Mouse (Mus musculus) midbrain, embryonic 13.5 days (tissue): ENCODE measurements around the gene Syne2. TPM values are rescaled to one million over a fixed set of nuclear protein-coding genes. Genes with fewer than 3 reads are reported as not detected.

ENCODE experiments used
- ATAC-seq: fragments of 200-750 bp; cut with Nextera tagmentation; 2 replicates; pipeline ENCODE4 v1.8.0; 2017; ENCODE audit warnings: mild to moderate bottlenecking, moderate TSS enrichment, moderate library complexity
- H3K27ac ChIP-seq: fragments of 300-500 bp; sonication (generic); 2 replicates; pipeline ENCODE4 v1.5.1; 2015; ENCODE audit warnings: inconsistent platforms, mild to moderate bottlenecking, moderate library complexity
- H3K27me3 ChIP-seq: fragments of 300-500 bp; sonication (generic); 2 replicates; pipeline ENCODE4 v1.6.1; 2015; ENCODE audit warnings: mild to moderate bottlenecking, inconsistent platforms
- H3K36me3 ChIP-seq: fragments of 300-500 bp; sonication (generic); 2 replicates; pipeline ENCODE4 v1.6.1; 2015; ENCODE audit warnings: mild to moderate bottlenecking, inconsistent platforms
- H3K4me1 ChIP-seq: fragments of 300-500 bp; sonication (generic); replicated peaks from 2 replicates; pipeline ENCODE4 v1.6.1; 2015; ENCODE audit warnings: inconsistent platforms
- H3K4me2 ChIP-seq: fragments of 300-500 bp; sonication (generic); replicated peaks from 2 replicates; pipeline ENCODE4 v1.6.1; 2015; ENCODE audit warnings: moderate library complexity, mild to moderate bottlenecking, inconsistent platforms
- H3K4me3 ChIP-seq: fragments of 300-500 bp; sonication (generic); replicated peaks from 2 replicates; pipeline ENCODE4 v1.5.1; 2015; ENCODE audit warnings: mild to moderate bottlenecking, inconsistent platforms
- H3K9ac ChIP-seq: fragments of 300-500 bp; sonication (generic); replicated peaks from 2 replicates; pipeline ENCODE4 v1.6.1; 2015; ENCODE audit warnings: mild to moderate bottlenecking, inconsistent platforms
- H3K9me3 ChIP-seq: fragments of 300-500 bp; sonication (generic); 2 replicates; pipeline ENCODE4 v1.6.1; 2016; ENCODE audit warnings: mild to moderate bottlenecking, inconsistent platforms
- WGBS: fragments of 180-500 bp; shearing (Covaris S2); methylation state at CpG from one replicate; pipeline ENCODE4 v1.1.7; 2015; 5-methylcytosine and 5-hydroxymethylcytosine counted together
- polyA plus RNA-seq: library from polyadenylated mRNA; unstranded; fragments of >200 nt; fragmentation: Nextera tagmentation; extraction: Ambion mirVana; gene quantifications from 2 replicates; pipeline ENCODE4 v1.2.1, GENCODE M21; 2015

Syne2 gene
- polyA plus RNA-seq, 1 experiment from 2014 or later: 84.4 TPM

DNA sequence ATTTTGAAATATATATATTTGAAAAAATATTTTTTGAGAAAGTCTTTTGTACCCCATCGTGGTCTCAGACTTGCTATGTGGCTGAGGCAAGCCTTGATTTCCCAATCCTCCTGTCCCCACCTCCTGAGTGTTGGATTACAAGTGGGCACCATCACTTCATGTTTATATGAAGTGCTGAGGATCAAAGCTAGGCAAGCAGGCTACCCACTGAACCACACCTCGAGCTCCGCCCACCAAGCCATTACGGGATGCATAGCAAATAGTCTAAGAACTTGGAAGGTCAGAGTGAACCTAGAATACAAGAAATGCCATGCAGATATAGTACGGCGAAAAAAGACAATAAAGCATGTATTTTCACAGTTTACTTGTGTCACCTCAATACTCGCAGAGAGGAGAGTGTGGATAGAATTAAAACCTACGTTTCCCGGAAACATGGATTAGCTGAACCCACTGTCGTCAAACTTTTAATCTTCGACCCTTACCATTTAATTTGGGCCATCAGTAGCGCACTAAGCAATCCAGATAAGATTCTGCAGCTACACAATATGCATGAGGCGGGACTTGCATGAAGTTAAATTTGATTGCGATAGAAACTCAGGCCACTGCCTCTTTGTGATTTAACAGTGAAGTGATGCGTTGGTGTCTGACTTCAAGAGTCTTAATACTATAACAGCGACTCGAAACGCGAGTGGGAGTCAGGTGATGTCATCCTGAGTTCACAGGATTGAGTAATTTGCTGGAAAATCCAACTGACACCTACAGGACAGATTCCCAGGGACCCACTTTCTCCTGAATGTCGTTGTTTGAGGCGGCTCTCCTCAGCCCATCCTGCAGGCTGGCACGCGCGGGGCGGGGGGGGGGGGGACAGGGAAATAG, 715 bp upstream of the Syne2 start:
- Histone ChIP-seq H3K4me2 (peak overlapping the region; percentile 79), H3K4me1 (peaks cover 36% of the 10 kb centered on the region), H3K27me3 (no peaks in the 10 kb centered on the region), H3K27ac (no peak overlapping the region), H3K9ac (peak overlapping the region; percentile 91), H3K9me3 (no peaks in the 10 kb centered on the region), H3K4me3 (peak overlapping the region; percentile 94), H3K36me3 (no peaks in the 10 kb centered on the region)
- ATAC-seq: no peak; the same call in 1 of the 2 replicates
- WGBS: 13% methylated on average over 24 of the region's 25 CpGs

DNA sequence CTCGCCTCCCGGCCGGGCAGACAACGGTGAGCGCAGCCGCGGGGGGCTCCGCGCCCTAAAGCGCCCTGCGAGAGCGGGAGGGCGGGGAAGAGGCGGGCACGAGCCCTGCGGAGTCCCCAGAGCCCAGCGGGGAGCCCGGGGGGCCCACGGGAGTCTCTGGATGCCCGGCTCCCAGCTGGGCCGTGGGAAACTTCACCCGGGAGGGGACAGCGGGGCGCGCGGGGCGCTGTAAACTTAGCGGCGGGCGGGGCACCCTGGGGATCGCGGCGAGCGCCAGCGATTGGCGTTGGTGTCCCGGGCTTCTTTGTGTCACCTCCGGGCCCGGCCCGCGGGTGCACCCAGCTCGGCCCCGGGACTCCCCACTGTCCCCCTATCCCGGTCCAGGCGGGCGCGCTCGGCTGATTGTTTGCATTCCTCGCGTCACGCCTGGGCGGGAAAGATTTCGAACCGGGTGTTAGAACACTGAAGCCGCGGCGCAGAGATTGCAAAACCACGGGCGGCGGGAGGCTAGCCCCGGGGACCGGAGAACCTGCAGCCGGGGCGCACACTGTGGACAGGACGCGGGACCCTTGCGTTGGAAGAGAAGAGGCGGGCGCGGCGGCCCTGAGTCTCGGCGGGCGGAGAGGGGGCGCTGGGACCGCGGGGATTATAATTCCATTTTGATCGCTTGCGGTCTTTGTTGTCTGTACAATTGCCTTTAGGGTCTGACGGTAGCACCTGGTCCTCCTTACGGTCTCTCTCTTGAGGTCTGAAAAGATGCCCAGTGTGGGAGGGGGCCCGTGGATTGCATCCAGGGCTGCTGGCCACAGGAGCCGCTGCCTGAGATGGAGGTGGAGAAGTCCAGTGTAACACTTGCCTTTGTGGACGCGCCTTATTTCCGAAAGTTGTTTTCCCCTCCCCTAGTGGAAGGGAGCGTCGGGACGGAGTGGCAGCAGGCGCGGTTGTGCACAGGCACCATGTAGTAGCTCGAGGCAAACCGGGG, 810 bp downstream of the Syne2 start:
- peak overlapping the region; percentile 91 for H3K9ac ChIP-seq
- H3K9me3 ChIP-seq: no peaks in the 10 kb centered on the region
- peak overlapping the region; percentile 94 for H3K4me3 ChIP-seq
- H3K36me3 ChIP-seq: no peaks in the 10 kb centered on the region
- H3K4me2 ChIP-seq: peak overlapping the region; percentile 79
- peaks cover 38% of the 10 kb centered on the region for H3K4me1 ChIP-seq
- H3K27me3 ChIP-seq: no peaks in the 10 kb centered on the region
- ATAC-seq: peak; percentile 84
- H3K27ac ChIP-seq: peak overlapping the region; percentile 86
- under 1% methylated on average over 93 of the region's 93 CpGs for WGBS

DNA sequence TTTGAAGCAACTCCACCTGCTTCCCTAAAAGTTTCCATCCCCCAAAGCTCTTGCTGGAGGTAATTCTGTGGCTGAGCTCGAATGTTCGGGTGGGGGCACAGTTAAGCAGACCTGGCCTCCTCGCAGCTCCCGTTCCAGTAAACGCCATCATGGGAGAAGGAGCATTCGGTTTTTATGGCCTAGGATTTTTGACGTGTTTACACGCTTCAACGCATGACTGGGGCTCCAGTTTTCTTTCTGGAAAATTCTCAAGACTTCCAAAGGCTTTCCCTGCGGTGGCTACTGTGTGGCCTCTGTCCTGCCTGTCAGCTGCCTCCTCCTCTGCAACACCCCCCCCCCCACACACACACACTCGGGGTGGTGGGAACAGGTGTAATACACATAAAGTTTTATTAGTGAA, 1.5 kb downstream of the Syne2 start:
- H3K9ac ChIP-seq: peak overlapping the region; percentile 91
- peak overlapping the region; percentile 94 for H3K4me3 ChIP-seq
- no peaks in the 10 kb centered on the region for H3K36me3 ChIP-seq
- 12% methylated on average over 11 of the region's 11 CpGs for WGBS
- no peaks in the 10 kb centered on the region for H3K9me3 ChIP-seq
- ATAC-seq: no peak
- no peak overlapping the region for H3K27ac ChIP-seq
- H3K27me3 ChIP-seq: no peaks in the 10 kb centered on the region
- H3K4me1 ChIP-seq: peaks cover 38% of the 10 kb centered on the region
- H3K4me2 ChIP-seq: peak overlapping the region; percentile 79

DNA sequence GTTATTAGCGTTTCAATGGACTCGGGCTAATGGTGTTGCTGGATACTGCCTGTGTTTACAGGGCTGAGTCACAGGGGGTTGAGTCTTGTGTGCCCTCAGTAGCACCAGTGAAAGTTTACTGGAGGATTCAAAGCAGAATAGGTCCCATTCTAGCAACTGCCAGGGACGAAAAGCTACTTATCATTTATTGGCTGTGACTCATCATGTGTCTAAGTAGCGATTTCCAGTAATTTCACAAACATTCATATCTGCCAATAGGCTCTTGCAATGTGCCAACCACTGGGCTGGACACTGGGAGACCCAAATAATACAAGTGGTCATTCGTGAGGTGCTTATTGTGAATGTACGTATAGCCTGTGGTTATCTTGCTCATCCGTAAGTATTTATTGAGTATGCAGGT, 2.3 kb downstream of the Syne2 start:
- peaks cover 38% of the 10 kb centered on the region for H3K4me1 ChIP-seq
- no peaks in the 10 kb centered on the region for H3K9me3 ChIP-seq
- H3K4me2 ChIP-seq: no peak overlapping the region; the same call in 1 of the 2 replicates
- H3K4me3 ChIP-seq: no peak overlapping the region
- WGBS: 76% methylated on average over 7 of the region's 7 CpGs
- H3K36me3 ChIP-seq: no peaks in the 10 kb centered on the region
- H3K27me3 ChIP-seq: no peaks in the 10 kb centered on the region
- no peak for ATAC-seq
- H3K9ac ChIP-seq: no peak overlapping the region
- no peak overlapping the region for H3K27ac ChIP-seq

DNA sequence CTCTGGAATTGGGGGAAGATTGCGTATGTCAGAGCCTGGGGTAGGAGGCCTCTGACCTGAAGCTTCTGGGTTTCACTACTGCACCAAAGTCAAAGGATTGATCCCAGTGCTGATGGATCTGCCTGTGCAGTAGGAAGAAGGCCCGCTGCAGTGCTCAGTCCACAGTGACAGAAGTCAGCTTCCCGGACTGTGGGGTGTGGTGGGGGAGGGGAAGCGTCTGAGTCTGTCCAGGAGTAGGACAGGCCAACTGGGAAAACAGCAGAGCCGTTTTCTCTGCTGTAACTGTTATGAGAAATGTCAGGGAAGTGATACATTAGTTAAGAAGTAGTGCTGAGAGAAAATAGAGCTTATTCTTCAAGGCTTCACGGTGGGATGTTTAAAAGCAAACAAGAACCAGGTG, 4.2 kb downstream of the Syne2 start:
- Histone ChIP-seq H3K9me3 (no peaks in the 10 kb centered on the region), H3K9ac (no peak overlapping the region), H3K27me3 (no peaks in the 10 kb centered on the region), H3K27ac (no peak overlapping the region), H3K36me3 (no peaks in the 10 kb centered on the region), H3K4me3 (no peak overlapping the region), H3K4me2 (no peak overlapping the region), H3K4me1 (peaks cover 41% of the 10 kb centered on the region)
- ATAC-seq: no peak
- 60% methylated on average over 6 of the region's 6 CpGs for WGBS

DNA sequence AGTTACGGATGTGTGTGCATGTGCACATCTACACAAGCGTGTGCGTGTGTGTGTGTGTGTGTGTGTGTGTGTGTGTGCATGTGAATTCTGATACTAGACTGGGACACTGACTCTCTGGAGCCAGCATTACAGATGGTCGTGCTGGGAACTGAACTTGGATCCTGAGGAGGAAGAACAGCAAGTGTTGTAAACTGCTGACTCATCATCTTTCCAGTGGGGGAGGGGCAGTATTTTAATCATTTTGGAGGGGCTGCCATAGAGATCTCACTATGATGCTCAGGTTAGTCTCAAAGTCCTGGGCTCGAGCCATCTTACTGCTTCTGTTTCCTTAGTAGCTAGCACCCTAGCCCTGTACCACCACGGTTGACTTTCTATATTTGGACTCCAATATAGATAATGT, 5.5 kb downstream of the Syne2 start:
- no peak for ATAC-seq
- no peak overlapping the region for H3K27ac ChIP-seq
- WGBS: 92% methylated on average over 6 of the region's 6 CpGs

DNA sequence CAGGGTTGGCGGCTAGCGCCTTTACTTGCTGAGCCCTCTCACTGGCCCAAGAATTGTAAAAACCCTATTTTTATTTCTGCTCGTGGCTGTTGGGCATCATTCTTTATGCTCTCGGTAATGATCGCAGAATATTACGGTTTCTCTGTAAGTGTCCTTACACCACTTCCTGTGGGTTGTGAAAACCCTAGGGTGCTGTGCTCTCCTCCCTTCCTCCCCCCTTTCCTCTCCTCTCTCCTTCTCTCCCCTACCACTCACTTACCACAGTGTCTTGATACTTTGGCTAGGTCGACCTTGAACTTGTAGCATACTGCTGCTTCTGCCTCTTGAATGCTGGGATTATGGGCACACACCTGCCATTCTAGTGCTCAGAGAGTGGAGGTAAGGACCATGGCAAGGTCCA, 7.5 kb downstream of the Syne2 start:
- no peaks in the 10 kb centered on the region for H3K36me3 ChIP-seq
- 92% methylated on average over 7 of the region's 7 CpGs for whole genome bisulfite sequencing
- no peak for ATAC-seq
- no peaks in the 10 kb centered on the region for H3K9me3 ChIP-seq
- no peak overlapping the region for H3K9ac ChIP-seq
- H3K4me1 ChIP-seq: peaks cover 19% of the 10 kb centered on the region
- no peak overlapping the region for H3K27ac ChIP-seq
- H3K4me3 ChIP-seq: no peak overlapping the region
- no peaks in the 10 kb centered on the region for H3K27me3 ChIP-seq
- H3K4me2 ChIP-seq: no peak overlapping the region

More for the DNA sequence above, 5.5 kb downstream of the Syne2 start:
- Histone ChIP-seq H3K4me1 (peaks cover 33% of the 10 kb centered on the region), H3K9me3 (no peaks in the 10 kb centered on the region), H3K27me3 (no peaks in the 10 kb centered on the region), H3K4me3 (no peak overlapping the region), H3K36me3 (no peaks in the 10 kb centered on the region), H3K9ac (no peak overlapping the region), H3K4me2 (no peak overlapping the region)

DNA sequence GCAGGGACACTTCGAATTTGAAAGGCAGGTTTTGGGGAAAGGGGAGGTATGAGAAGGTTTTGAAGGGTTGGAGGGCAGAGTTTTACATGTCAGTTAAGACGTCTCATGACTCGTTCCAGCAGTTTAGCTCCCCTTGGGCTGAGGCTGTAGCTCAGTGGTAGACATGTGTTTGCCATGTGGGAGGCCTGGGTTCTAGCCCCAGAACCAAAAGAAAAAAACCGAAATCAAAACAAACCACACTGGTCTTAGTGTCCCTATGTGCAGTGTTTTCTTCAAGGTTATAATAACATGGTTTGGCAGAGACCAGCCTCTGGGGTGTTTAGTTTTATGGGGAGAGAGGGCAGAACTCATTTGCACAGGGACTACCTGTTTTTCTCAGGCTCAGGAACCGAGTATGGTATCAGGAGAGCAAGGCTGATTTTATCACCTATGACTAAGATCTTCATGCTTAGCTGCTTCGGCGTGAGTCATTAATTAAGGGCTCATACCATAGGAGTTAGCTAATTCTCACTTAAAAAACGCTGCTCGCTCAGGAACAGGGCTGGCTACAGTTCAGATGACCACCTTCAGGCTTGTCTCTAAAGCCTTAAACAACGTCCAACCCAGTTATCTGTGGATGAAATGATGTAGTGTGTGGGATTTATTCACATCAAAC, 8.9 kb downstream of the Syne2 start:
- no peaks in the 10 kb centered on the region for H3K9me3 ChIP-seq
- H3K9ac ChIP-seq: no peak overlapping the region
- no peak overlapping the region for H3K4me2 ChIP-seq
- no peak for ATAC-seq
- H3K4me3 ChIP-seq: no peak overlapping the region
- peaks cover 11% of the 10 kb centered on the region for H3K4me1 ChIP-seq
- 78% methylated on average over 10 of the region's 10 CpGs for WGBS
- H3K27ac ChIP-seq: no peak overlapping the region
- H3K36me3 ChIP-seq: no peaks in the 10 kb centered on the region
- no peaks in the 10 kb centered on the region for H3K27me3 ChIP-seq

DNA sequence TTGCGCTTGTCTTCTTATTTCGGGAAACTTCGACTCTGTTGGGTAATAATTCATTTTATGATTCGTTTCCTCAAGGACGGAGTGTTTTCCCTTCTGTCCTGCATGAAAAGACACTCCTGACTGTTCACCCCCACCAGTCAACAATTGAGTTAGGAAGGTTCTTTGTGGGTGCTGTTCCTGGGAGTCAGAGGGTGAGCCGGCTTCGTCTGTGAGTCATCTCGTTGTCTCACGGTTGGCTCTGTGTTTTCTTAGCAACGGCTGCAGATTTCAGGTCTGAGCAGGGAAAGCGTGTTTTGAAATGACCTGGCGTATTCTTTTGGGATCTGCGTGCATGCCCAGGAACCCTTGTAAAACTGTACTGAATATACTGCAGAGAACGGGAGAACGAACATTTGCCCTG, 9.8 kb downstream of the Syne2 start:
- H3K27me3 ChIP-seq: no peaks in the 10 kb centered on the region
- H3K4me2 ChIP-seq: no peak overlapping the region
- 90% methylated on average over 15 of the region's 15 CpGs for WGBS
- H3K4me3 ChIP-seq: no peak overlapping the region
- H3K4me1 ChIP-seq: 0 out of 2 replicates have a peak, but pooled peaks cover 5% of the 10 kb centered on the region
- no peak for ATAC-seq
- no peaks in the 10 kb centered on the region for H3K9me3 ChIP-seq
- no peak overlapping the region for H3K27ac ChIP-seq
- no peaks in the 10 kb centered on the region for H3K36me3 ChIP-seq
- no peak overlapping the region for H3K9ac ChIP-seq

DNA sequence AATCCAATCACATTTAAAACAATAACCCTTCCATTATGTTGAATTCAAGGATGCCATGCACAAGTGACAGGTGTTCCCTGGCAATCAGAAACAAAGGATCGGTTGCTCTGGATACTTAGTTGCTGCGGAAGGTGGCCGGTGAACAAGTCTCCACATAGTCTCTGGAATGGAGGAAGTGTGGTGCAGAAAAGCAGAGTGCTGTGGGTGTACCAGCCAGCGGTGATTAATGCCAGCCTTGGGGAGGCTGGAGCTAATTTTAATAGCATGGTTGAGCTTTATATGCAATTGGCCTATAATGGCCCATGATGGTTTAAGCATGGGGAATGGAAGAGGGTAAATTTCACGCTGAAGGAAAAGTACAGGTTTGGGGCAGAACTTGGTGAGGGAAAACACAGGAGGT, 11.7 kb downstream of the Syne2 start:
- Histone ChIP-seq H3K4me3 (no peak overlapping the region), H3K36me3 (no peaks in the 10 kb centered on the region), H3K9me3 (no peaks in the 10 kb centered on the region), H3K4me2 (no peak overlapping the region), H3K27ac (no peak overlapping the region), H3K27me3 (no peaks in the 10 kb centered on the region), H3K4me1 (peaks cover 19% of the 10 kb centered on the region; the same call in 1 of the 2 replicates), H3K9ac (no peak overlapping the region)
- ATAC-seq: no peak
- WGBS: 84% methylated on average over 5 of the region's 5 CpGs

DNA sequence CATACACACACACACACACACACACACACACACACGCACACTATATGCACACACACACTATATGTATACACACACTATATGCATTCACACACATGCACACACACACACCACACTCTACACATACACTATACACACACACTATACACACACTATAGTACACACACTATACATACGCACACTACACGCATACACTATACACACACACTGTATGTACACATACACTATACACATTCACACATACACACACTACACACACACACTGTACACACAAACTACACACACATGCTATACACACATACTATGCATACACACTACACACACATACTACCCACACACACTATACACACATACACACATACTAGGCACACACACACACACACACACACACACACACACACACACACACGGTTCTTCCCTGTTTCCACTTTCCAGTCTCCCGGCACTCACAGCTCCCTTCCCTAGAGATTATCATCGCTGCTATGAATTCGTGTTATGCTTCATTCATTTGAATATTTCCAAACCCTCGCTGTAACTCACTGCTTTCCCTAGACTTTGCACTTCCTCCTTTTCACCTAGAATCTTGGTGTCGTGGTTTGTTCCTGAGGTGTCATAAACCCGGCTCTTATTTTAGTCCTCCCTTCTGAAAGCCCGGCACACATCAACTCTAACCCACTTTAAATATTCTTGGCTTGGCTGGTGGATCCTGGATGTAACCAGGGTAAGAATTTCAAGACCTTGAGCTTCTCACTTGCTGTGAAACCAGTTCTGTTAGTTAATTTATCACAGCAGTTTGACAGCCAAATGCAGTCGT, 15.4 kb downstream of the Syne2 start:
- Histone ChIP-seq H3K27ac (no peak overlapping the region), H3K4me3 (no peak overlapping the region), H3K4me1 (peaks cover 41% of the 10 kb centered on the region), H3K4me2 (no peak overlapping the region), H3K9ac (no peak overlapping the region), H3K36me3 (no peaks in the 10 kb centered on the region), H3K9me3 (no peaks in the 10 kb centered on the region), H3K27me3 (0 out of 2 replicates have a peak, but pooled peaks cover 3% of the 10 kb centered on the region)
- 0 out of 2 replicates have a peak, but pooled peaks have one; percentile 43 for ATAC-seq
- 81% methylated on average over 12 of the region's 12 CpGs for WGBS
